Mouse (Mus musculus): ENCODE measurements at regions not wholly inside any gene's neighbourhood (a gene's known extent, or its start where the extent isn't known, plus 50 kb on each side); places are given as distances from the start of the nearest gene placed in this dataset.

DNA sequence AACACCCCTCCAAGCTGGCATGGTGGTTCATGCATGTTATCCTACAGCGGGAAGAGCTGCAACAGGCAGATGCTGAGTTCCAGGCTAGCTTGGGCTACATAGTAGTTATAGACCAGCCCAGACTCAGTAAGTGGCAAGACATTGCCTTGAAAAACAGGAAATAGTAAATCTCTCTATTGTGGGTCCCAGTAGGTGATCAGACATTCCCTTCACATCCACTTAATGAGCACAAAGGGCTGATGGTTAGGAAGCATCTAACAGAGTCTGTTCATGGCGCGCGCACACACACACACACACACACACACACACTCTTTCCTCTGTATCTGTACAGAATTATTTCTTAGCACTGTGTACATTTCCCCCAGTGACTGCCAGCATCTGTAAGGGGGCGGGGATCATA, 64.0 kb upstream of the Map1b start:
- no peak for TF ChIP-seq CTCF (IDR thresholded peaks at IDR 0.05; ENCODE audit: extremely low read depth, insufficient read depth, insufficient read length, insufficient replicate concordance)
- TF ChIP-seq POLR2A (IDR thresholded peaks at IDR 0.05; ENCODE audit: low read depth, low read length), result no peak
